Mouse (Mus musculus) CH12.LX (cell line): ENCODE measurements around the gene Ccser1. TPM values are rescaled to one million over a fixed set of nuclear protein-coding genes. Genes with fewer than 3 reads are reported as not detected.

ENCODE experiments used
- DNase-seq: peaks from one replicate; pipeline ENCODE4 v3.0.0-alpha.2; 2013; ENCODE audit errors: extremely low read depth
- H3K27ac ChIP-seq: 2 replicates; pipeline ENCODE4 v1.5.1; 2012; ENCODE audit warnings: low read depth, mild to moderate bottlenecking, control low read depth, moderate library complexity; ENCODE audit not compliant: insufficient read depth
- H3K27me3 ChIP-seq: replicated peaks from 2 replicates; pipeline ENCODE3; 2012; ENCODE audit warnings: inconsistent platforms
- H3K36me3 ChIP-seq, 2 experiments: replicated peaks in 1 of 2; 2 replicates each; pipeline versions ENCODE3 to v1.6.1; 2012; ENCODE audit warnings: inconsistent platforms in 1 of 2, low read length in 1 of 2, mild to moderate bottlenecking in 1 of 2, mixed read lengths in 1 of 2, moderate library complexity in 1 of 2; ENCODE audit not compliant: control insufficient read depth in 1 of 2, insufficient read depth in 1 of 2
- H3K4me1 ChIP-seq, 2 experiments: 2 replicates each; pipeline ENCODE4 v1.6.1; 2012; ENCODE audit warnings: inconsistent platforms in 1 of 2, moderate library complexity in 1 of 2; ENCODE audit not compliant: insufficient read depth in 2 of 2, control insufficient read depth in 1 of 2
- H3K4me2 ChIP-seq: 2 replicates; pipeline ENCODE4 v1.6.1; 2012; ENCODE audit warnings: low read depth, mild to moderate bottlenecking, control low read depth; ENCODE audit not compliant: poor library complexity, insufficient read depth, severe bottlenecking
- H3K4me3 ChIP-seq, 3 experiments: fragments of 150-350 bp in 1 of 3; sonication (generic) in 1 of 3; replicated peaks in 1 of 3; 2 replicates each; pipeline versions ENCODE3 to v1.5.1; 2011 to 2012; ENCODE audit warnings: low read depth in 2 of 3, low read length in 2 of 3, mild to moderate bottlenecking in 2 of 3, moderate library complexity in 2 of 3, control low read depth in 1 of 3, improper control_type of control experiment in 1 of 3, inconsistent platforms in 1 of 3, mixed read lengths in 1 of 3; ENCODE audit not compliant: poor library complexity in 1 of 3
- H3K79me2 ChIP-seq: replicated peaks from 2 replicates; pipeline ENCODE4 v1.6.1; 2012; ENCODE audit warnings: mild to moderate bottlenecking, moderate library complexity; ENCODE audit not compliant: control insufficient read depth, poor library complexity, insufficient read depth, severe bottlenecking; ENCODE audit errors: extremely low read depth
- H3K9ac ChIP-seq: 2 replicates; pipeline ENCODE4 v1.6.1; 2012; ENCODE audit warnings: low read depth, mild to moderate bottlenecking, control low read depth, moderate library complexity; ENCODE audit not compliant: insufficient read depth
- H3K9me3 ChIP-seq: replicated peaks from 2 replicates; pipeline ENCODE3; 2012; ENCODE audit warnings: low read length, inconsistent platforms, mixed read lengths
- BHLHE40 ChIP-seq: IDR thresholded peaks from 2 replicates; pipeline ENCODE4 v1.6.1; 2011; ENCODE audit warnings: mild to moderate bottlenecking, low read depth, low read length, improper control_type of control experiment
- CHD1 ChIP-seq: IDR thresholded peaks from 2 replicates; pipeline ENCODE4 v1.6.1; 2012; ENCODE audit warnings: low read depth, low read length, improper control_type of control experiment, inconsistent platforms
- CHD2 ChIP-seq: IDR thresholded peaks from 2 replicates; pipeline ENCODE4 v1.6.1; 2011; ENCODE audit warnings: low read length, improper control_type of control experiment
- ELF1 ChIP-seq: IDR thresholded peaks from 2 replicates; pipeline ENCODE4 v1.6.1; 2014; ENCODE audit warnings: low read depth, mild to moderate bottlenecking, inconsistent platforms, low read length, improper control_type of control experiment
- EP300 ChIP-seq: IDR thresholded peaks from 2 replicates; pipeline ENCODE4 v1.6.1; 2011; ENCODE audit warnings: low read length, improper control_type of control experiment
- ETS1 ChIP-seq: conservative IDR thresholded peaks from 2 replicates; pipeline ENCODE4 v1.6.1; 2012; ENCODE audit warnings: low read depth, mild to moderate bottlenecking, inconsistent platforms, low read length, improper control_type of control experiment, moderate library complexity
- GABPA ChIP-seq: IDR thresholded peaks from 2 replicates; pipeline ENCODE4 v1.6.1; 2012; ENCODE audit warnings: low read depth, low read length, improper control_type of control experiment, inconsistent platforms; ENCODE audit not compliant: insufficient replicate concordance
- HCFC1 ChIP-seq: IDR thresholded peaks from 2 replicates; pipeline ENCODE4 v1.6.1; 2012; ENCODE audit warnings: low read depth, mild to moderate bottlenecking, inconsistent platforms, low read length, improper control_type of control experiment
- IRF4 ChIP-seq: IDR thresholded peaks from 2 replicates; pipeline ENCODE4 v1.6.1; 2014; ENCODE audit warnings: low read depth, mild to moderate bottlenecking, inconsistent platforms, low read length, improper control_type of control experiment
- JUN ChIP-seq: IDR thresholded peaks from 2 replicates; pipeline ENCODE4 v1.6.1; 2011; ENCODE audit warnings: low read depth, mild to moderate bottlenecking, low read length, improper control_type of control experiment, moderate library complexity; ENCODE audit not compliant: insufficient read depth
- JUND ChIP-seq: conservative IDR thresholded peaks from 2 replicates; pipeline ENCODE4 v1.6.1; 2011; ENCODE audit warnings: low read depth, low read length, improper control_type of control experiment
- MAFK ChIP-seq: IDR thresholded peaks from 2 replicates; pipeline ENCODE4 v1.6.1; 2011; ENCODE audit warnings: low read length, improper control_type of control experiment; ENCODE audit not compliant: insufficient replicate concordance
- MAX ChIP-seq: IDR thresholded peaks from 2 replicates; pipeline ENCODE4 v1.6.1; 2011; ENCODE audit warnings: low read length, improper control_type of control experiment
- MYC ChIP-seq: IDR thresholded peaks from 2 replicates; pipeline ENCODE4 v1.6.1; 2011; ENCODE audit warnings: low read depth, mild to moderate bottlenecking, improper control_type of control experiment, low read length
- NELFE ChIP-seq: IDR thresholded peaks from 2 replicates; pipeline ENCODE4 v1.6.1; 2011; ENCODE audit warnings: low read depth, low read length, improper control_type of control experiment
- PAX5 ChIP-seq: IDR thresholded peaks from 2 replicates; pipeline ENCODE4 v1.6.1; 2012; ENCODE audit warnings: low read length, inconsistent platforms, mixed read lengths
- RCOR1 ChIP-seq: conservative IDR thresholded peaks from 2 replicates; pipeline ENCODE4 v1.6.1; 2012; ENCODE audit warnings: low read depth, mild to moderate bottlenecking, inconsistent platforms, low read length, improper control_type of control experiment
- UBTF ChIP-seq: IDR thresholded peaks from 2 replicates; pipeline ENCODE4 v1.6.1; 2012; ENCODE audit warnings: low read depth, mild to moderate bottlenecking, inconsistent platforms, low read length, improper control_type of control experiment, moderate library complexity
- USF1 ChIP-seq: IDR thresholded peaks from 2 replicates; pipeline ENCODE4 v1.6.1; 2014; ENCODE audit warnings: low read depth, mild to moderate bottlenecking, inconsistent platforms, low read length, improper control_type of control experiment
- ZKSCAN1 ChIP-seq: IDR thresholded peaks from 2 replicates; pipeline ENCODE4 v1.6.1; 2012; ENCODE audit warnings: low read depth, inconsistent platforms, low read length, improper control_type of control experiment, borderline replicate concordance
- ZMIZ1 ChIP-seq: IDR thresholded peaks from 2 replicates; pipeline ENCODE4 v1.6.1; 2012; ENCODE audit warnings: low read depth, mild to moderate bottlenecking, inconsistent platforms, low read length, improper control_type of control experiment
- dilution Hi-C: fragments of 300-500 bp; cut with MboI; formaldehyde crosslinking; loops from 2 replicates; pipeline ENCODE4 v1.14.3; 2020; ENCODE audit warnings: low sequenced_read_pairs; ENCODE audit not compliant: extremely low pct_unique_long_range_greater_than_20kb, extremely low pct_ligation_motif_present
- in situ Hi-C: fragments of 300-500 bp; cut with MboI; formaldehyde crosslinking; loops from 3 replicates; pipeline ENCODE4 v1.14.3; 2019; ENCODE audit warnings: low sequenced_read_pairs, low pct_ligation_motif_present, low pct_unique_long_range_greater_than_20kb, mixed read lengths
- polyA plus RNA-seq: library from polyadenylated mRNA; unstranded; fragments of >175 nt; gene quantifications from 2 replicates; pipeline ENCODE4 v1.2.1, GENCODE M21; 2012; ENCODE audit warnings: low read depth; ENCODE audit not compliant: insufficient read length
- total RNA-seq, 2 experiments: library from RNA; depleted of rRNA; stranded (reverse); fragments of 300-350 nt in 1 of 2; fragments of >200 nt in 1 of 2; gene quantifications; 2 replicates each; pipeline ENCODE4 v1.2.3; 2012 to 2014

The Ccser1 gene
- total and polyA plus RNA-seq, 3 experiments = not detected

GRCm38 (mm10) chr6:61817716-61818115 is 637.6 kb downstream of the Ccser1 start:
- in situ Hi-C loops = no loop called here
- no peaks in the 10 kb centered on the region for H3K4me1 ChIP-seq
- no peak overlapping the region for H3K4me2 ChIP-seq
- TF ChIP-seq ETS1 (no peak), NELFE (no peak)
- TF ChIP-seq, all 38 proteins: peak for 0
- no peak for DNase-seq
- Histone ChIP-seq H3K27me3 (no peaks in the 10 kb centered on the region), H3K36me3 (no peaks in the 10 kb centered on the region), H3K9me3 (peaks cover 15% of the 10 kb centered on the region), H3K79me2 (no peaks in the 10 kb centered on the region), H3K9ac (no peak overlapping the region), H3K4me3 (no peak overlapping the region), H3K27ac (no peak overlapping the region)
- dilution Hi-C loops = no loop called here

- Histone ChIP-seq H3K9me3 (peaks cover 17% of the 10 kb centered on the region), H3K4me1 (no peaks in the 10 kb centered on the region), H3K4me2 (no peak overlapping the region), H3K4me3 (no peak overlapping the region), H3K79me2 (no peaks in the 10 kb centered on the region), H3K27me3 (no peaks in the 10 kb centered on the region), H3K9ac (no peak overlapping the region), H3K36me3 (no peaks in the 10 kb centered on the region), H3K27ac (no peak overlapping the region)
- no peak for DNase-seq
- in situ Hi-C loops (no loop called here), dilution Hi-C loops (no loop called here)
- TF ChIP-seq CHD1 (no peak), ELF1 (no peak), MYC (no peak), EP300 (no peak), HCFC1 (no peak), CHD2 (no peak), RCOR1 (no peak), UBTF (no peak), ZKSCAN1 (no peak), USF1 (no peak), NELFE (no peak), BHLHE40 (no peak), GABPA (no peak), IRF4 (no peak), JUN (no peak), ZMIZ1 (no peak), MAFK (no peak), JUND (no peak), MAX (no peak), PAX5 (no peak)
These were observed 696.2 kb downstream of the Ccser1 start for GRCm38 (mm10) chr6:61876302-61876701.
